Mouse (Mus musculus): Measurements from ENCODE around the gene Tmem108. TPM values are rescaled to one million over a fixed set of nuclear protein-coding genes. Genes with fewer than 3 reads are reported as not detected.

The Tmem108 gene
- polyA plus RNA-seq, 1 experiment, result not detected

DNA sequence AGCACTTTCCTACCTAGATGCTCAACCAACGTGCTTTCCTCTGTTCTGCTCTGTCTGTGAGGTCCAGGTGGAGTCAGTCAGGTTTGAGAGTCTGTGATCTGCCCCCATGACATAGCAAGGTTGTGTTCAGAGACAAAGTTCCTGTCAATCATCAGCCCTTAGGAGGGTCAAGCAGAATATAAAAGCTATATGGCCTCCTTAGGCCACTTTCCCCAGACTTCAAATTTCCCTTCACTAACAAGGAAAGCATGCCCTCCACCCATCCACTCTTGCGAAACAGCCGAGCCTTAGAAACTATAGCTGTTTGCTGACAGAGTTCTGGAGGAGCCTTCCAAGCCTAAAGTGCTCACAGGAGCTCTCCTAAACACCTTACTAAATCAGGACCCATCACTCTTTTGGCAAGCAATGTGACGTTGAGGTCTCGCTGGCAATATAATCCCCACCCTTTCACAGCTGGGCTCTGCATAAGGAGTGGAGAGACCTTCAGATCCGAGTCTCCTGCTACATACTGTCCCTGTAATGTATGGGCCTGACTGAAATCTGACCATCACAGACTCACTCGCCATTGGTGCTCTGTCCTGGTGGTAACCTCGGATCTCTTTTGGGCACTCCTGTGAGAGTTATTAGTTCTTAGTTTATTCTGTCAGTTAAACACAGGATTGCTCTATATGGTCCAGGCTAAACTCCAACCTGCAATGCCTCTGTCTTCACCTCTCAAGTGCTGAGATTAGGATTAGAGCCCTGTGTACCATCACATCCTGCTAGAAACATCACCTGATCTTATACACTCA lies 54.4 kb downstream of the Tmem108 start:
- Histone ChIP-seq H3K27ac (replicated peaks; ENCODE audit: low read depth, low read length) (no peak overlapping the region), H3K4me1 (ENCODE audit: control insufficient read depth, insufficient read depth, insufficient read length, low read length) (no peaks in the 10 kb centered on the region), H3K4me3 (ENCODE audit: insufficient read depth, low read depth, low read length) (no peak overlapping the region)

DNA sequence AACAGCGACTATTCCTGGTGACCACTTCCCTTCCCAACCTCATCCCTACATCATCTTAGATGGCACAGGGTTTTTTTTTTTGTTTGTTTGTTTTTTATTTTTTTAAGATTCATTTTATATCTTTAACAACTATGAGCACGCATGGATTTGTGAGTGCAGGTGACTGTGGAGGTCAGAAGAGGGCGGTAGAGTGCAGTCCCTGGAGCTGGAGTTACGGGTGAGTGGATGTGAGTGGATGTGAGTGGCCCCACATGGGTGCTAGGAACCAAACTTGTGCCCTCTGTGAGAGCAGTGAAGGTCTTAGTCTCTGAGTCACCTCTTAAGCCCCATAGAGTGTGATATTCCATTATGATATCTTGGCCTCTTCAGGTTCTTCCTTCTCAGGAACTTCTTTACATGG lies 55.9 kb downstream of the Tmem108 start:
- Histone ChIP-seq H3K4me3 (ENCODE audit: insufficient read depth, low read depth, low read length) (no peak overlapping the region), H3K27ac (replicated peaks; ENCODE audit: low read depth, low read length) (no peak overlapping the region), H3K4me1 (ENCODE audit: control insufficient read depth, insufficient read depth, insufficient read length, low read length) (no peaks in the 10 kb centered on the region)

DNA sequence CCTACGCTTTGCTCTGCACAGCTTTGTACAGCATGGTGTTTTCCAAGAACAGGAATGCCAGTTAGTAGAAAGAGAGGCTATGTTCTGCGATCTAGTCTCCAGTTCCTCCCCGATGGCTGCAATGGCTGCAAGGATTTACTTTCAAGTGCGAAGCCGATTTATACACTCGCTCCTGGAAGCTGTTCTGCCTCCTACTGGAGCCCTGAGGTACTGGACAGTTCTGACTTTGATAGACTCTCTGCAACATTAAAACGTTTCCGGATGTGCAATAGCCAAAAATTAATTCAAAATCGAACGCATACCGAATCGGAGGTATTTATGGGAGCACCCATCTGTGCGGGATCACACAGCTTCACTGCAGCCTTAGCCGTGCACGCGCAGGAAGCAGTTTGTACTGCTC lies 58.6 kb downstream of the Tmem108 start:
- no peak overlapping the region for H3K27ac ChIP-seq (replicated peaks; ENCODE audit: low read depth, low read length)
- H3K4me1 ChIP-seq (ENCODE audit: control insufficient read depth, insufficient read depth, insufficient read length, low read length), result no peaks in the 10 kb centered on the region

DNA sequence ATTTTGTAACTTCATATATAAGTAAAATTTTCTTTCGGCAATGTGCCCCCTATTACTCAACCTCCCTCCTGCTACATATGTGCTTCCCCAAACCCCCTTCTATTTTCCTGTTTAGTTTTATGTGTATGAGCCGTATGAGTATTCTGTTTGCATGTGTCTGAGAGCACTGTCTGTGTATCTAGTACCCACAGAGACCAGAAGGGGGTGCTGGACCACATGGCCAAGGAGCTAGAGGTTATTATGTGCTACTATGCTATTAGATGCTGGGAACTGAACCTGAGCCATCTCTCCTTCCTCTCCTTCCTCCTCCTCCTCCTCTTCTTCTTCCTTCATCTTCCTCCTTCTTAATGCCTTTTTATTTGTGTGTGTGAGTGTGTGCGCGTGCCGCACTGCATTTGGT lies 59.2 kb downstream of the Tmem108 start:
- no peak overlapping the region for H3K27ac ChIP-seq (replicated peaks; ENCODE audit: low read depth, low read length)
- no peak overlapping the region for H3K4me3 ChIP-seq (ENCODE audit: insufficient read depth, low read depth, low read length)
- no peaks in the 10 kb centered on the region for H3K4me1 ChIP-seq (ENCODE audit: control insufficient read depth, insufficient read depth, insufficient read length, low read length)

More for the DNA sequence above, 58.6 kb downstream of the Tmem108 start:
- H3K4me3 ChIP-seq (ENCODE audit: insufficient read depth, low read depth, low read length), result no peak overlapping the region

DNA sequence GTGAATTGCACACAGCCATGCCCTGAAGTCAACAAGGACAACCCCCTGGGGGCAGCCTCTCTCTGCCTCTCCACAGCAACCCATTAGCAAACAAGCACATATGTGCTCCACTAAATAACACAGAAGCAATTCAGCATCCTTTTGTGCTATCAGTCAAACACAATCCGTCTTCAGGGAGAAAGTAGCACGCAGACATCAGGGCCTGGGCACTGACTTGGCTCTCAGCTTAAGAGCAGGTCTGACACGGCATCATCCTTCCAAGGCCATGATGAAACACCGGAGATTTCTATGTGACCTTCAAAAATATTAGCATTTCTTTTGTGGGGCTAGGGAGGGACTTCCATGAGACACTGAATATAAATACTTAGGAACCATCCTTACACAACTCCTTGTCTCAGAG lies 60.2 kb downstream of the Tmem108 start:
- no peaks in the 10 kb centered on the region for H3K4me1 ChIP-seq (ENCODE audit: control insufficient read depth, insufficient read depth, insufficient read length, low read length)
- no peak overlapping the region for H3K27ac ChIP-seq (replicated peaks; ENCODE audit: low read depth, low read length)
- H3K4me3 ChIP-seq (ENCODE audit: insufficient read depth, low read depth, low read length), result no peak overlapping the region

DNA sequence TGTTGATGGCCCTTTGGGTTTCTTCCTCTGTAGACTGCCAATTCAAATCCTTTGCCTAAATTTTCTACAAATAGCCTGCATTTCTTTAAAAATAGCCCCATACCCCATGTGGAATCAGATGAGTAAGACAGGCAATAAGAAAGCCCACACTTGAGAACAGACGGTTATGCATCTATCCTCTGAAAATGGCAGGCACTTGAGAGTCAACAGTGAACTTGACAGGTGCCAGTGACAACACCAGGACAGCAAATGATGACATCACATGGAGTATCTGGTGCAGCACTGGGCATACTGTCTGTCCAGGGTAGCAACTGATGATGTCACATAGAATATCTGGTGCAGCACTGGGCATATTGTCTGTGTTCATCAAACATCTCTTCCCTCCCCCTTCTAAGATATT lies 61.4 kb downstream of the Tmem108 start:
- no peak overlapping the region for H3K4me3 ChIP-seq (ENCODE audit: insufficient read depth, low read depth, low read length)
- H3K4me1 ChIP-seq (ENCODE audit: control insufficient read depth, insufficient read depth, insufficient read length, low read length), result no peaks in the 10 kb centered on the region
- no peak overlapping the region for H3K27ac ChIP-seq (replicated peaks; ENCODE audit: low read depth, low read length)

DNA sequence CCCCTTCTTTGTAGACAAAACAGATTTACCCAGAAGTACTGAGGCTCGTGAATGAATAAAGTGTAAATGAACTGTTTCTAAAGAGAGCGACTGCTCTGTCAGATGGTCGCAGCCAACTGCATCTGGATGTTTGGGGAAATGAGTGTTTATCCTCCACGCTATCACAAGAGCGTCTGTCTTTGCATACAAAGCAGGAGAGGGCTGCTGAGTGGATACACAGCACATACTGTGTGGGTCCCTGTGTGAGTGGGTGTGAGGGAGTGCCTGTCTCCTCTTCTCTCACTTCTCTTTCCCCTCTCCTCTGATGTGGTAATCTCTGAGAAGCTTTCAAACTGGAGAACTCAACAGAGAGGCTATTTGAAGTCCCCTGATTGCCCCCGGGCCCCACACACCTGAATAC lies 64.7 kb downstream of the Tmem108 start:
- no peak overlapping the region for H3K27ac ChIP-seq (replicated peaks; ENCODE audit: low read depth, low read length)
- no peaks in the 10 kb centered on the region for H3K4me1 ChIP-seq (ENCODE audit: control insufficient read depth, insufficient read depth, insufficient read length, low read length)

DNA sequence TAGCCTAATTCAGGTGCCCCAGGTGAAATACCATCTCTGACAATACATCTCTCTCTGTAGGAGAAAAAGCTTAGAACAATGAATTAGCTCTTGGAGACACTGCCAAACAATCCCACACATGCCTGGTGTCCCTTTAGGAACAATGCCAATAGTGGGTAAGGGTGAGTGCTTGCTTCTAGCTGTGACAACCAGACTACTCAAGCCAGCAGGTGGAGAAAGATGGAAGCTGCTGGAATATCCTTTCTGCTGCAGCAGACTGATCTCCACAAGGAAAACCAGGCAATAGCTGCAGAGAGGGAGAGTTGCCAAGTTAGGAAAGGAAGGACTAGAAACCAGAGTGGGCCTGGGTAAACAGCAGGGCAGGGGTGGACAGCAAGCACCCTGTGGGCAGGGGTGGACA lies 67.8 kb downstream of the Tmem108 start:
- H3K27ac ChIP-seq (replicated peaks; ENCODE audit: low read depth, low read length), result no peak overlapping the region
- H3K4me3 ChIP-seq (ENCODE audit: insufficient read depth, low read depth, low read length), result no peak overlapping the region
- H3K4me1 ChIP-seq (ENCODE audit: control insufficient read depth, insufficient read depth, insufficient read length, low read length), result no peaks in the 10 kb centered on the region

More for the DNA sequence above, 64.7 kb downstream of the Tmem108 start:
- H3K4me3 ChIP-seq (ENCODE audit: insufficient read depth, low read depth, low read length), result no peak overlapping the region

DNA sequence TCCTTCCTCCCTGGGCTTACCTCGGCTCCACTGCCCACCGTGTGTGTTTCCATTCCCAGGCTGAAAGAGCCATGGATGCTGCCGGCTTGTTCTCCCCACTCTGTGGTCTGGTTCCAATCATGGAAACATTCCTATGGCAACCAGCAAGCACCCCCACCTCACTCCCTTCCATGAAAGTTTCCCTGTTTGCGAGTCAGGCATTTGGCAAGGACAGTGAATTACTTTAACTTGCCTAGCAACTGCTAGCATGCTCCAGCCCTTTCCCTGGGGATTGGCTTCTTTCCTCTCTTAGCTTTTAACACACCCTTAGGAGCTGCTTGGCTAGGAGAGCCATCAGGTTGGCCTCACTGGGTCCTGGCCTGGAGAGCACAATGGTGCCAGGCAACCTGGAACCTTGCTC lies 68.9 kb downstream of the Tmem108 start:
- no peak overlapping the region for H3K27ac ChIP-seq (replicated peaks; ENCODE audit: low read depth, low read length)
- no peaks in the 10 kb centered on the region for H3K4me1 ChIP-seq (ENCODE audit: control insufficient read depth, insufficient read depth, insufficient read length, low read length)
- no peak overlapping the region for H3K4me3 ChIP-seq (ENCODE audit: insufficient read depth, low read depth, low read length)

DNA sequence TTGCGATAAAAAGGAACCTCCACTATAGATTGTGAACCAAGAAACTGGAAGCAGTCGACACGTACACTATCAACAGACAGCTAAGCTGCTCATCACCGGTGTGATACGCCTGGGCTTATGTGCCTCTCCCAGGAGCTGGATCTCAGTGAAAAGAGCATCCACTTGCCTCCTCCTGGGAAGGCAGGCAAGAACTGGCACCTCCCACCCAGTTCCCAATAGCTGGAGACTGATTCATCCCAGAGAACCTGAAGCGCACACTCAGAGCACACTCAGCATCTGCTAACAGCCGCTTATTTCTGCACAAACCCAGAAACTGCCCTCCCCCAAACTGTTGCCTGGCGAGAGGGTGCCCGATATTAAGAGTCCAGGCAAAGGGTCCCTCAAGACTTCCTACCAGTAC lies 69.8 kb downstream of the Tmem108 start:
- Histone ChIP-seq H3K4me1 (ENCODE audit: control insufficient read depth, insufficient read depth, insufficient read length, low read length) (no peaks in the 10 kb centered on the region), H3K27ac (replicated peaks; ENCODE audit: low read depth, low read length) (no peak overlapping the region), H3K4me3 (ENCODE audit: insufficient read depth, low read depth, low read length) (no peak overlapping the region)

DNA sequence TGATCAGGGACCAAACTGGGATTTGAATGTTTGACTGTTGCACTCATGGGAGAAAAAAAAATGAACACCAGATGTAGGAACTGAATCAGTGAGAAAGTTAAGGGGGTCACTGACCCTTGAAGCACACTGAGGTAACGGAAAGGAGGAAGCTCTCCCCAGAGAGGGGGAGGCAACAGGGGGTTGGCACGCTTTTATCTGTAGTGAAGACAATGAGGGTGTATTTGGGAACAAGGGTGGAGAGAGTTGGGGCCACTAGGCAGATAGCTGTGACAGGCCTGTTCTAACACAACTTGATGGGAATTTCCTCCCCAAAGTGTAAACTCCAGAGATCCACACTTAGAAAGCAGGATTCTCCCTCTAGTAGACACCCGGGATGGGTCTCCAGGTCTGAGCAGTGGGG lies 71.2 kb downstream of the Tmem108 start:
- Histone ChIP-seq H3K4me3 (ENCODE audit: insufficient read depth, low read depth, low read length) (no peak overlapping the region), H3K27ac (replicated peaks; ENCODE audit: low read depth, low read length) (no peak overlapping the region), H3K4me1 (ENCODE audit: control insufficient read depth, insufficient read depth, insufficient read length, low read length) (no peaks in the 10 kb centered on the region)

DNA sequence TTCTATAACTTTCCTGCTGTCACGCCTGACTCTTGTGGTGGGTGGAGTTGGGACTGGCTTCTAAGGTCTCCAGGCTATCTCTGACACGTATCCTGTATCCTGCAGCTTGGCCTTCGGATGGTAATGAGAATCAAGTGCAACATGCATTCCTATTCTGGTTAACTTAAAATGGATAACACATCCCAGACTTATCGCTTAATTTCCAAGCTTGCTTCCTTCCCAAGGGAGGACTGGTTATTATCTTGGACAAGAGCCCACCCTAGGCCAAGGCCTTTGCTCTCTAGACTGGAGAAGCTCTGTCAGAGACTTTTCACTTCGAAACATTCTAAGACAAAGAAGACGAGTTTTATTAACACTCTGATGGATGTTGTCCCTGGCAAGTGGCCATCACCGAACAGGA lies 71.9 kb downstream of the Tmem108 start:
- Histone ChIP-seq H3K4me3 (ENCODE audit: insufficient read depth, low read depth, low read length) (no peak overlapping the region), H3K4me1 (ENCODE audit: control insufficient read depth, insufficient read depth, insufficient read length, low read length) (no peaks in the 10 kb centered on the region), H3K27ac (replicated peaks; ENCODE audit: low read depth, low read length) (no peak overlapping the region)

DNA sequence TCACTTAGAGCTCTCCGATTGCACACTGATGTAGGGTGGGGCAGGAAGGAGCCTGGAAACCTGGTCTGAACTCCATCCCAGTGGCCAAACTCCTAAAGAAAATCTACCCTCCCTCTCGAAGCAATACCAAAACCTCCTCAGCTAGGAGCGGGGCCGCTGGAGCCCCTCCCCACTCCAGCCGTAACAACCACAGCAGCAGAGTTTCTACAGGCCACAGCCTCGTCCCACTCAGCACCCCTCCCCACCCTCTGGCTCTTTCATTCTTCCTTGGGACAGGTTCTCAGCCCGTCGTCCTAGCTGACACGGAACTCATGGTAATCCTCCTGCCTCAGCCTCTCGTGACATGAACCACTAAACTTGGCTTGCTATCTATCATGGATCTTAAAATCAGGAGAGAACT lies 72.6 kb downstream of the Tmem108 start:
- Histone ChIP-seq H3K4me1 (ENCODE audit: control insufficient read depth, insufficient read depth, insufficient read length, low read length) (no peaks in the 10 kb centered on the region), H3K27ac (replicated peaks; ENCODE audit: low read depth, low read length) (no peak overlapping the region), H3K4me3 (ENCODE audit: insufficient read depth, low read depth, low read length) (no peak overlapping the region)

DNA sequence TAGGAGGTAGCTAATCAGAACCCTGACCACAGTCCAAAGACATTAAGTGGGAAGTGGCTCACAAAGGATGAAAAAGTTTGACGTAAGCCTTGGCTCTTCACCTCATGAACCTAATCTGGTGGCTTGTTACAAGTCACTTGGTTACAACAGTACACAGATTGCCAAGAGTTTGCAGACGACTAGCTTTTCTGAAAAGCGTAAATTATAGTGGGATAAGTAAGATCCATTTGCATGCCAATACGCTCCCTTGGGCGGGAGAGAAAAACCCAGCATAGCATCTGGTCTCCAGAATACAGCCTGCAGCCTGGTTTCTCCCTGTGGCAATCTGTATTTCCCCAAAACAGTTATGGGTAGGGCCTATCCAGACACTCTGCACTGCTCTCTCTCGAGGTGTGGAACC lies 74.5 kb downstream of the Tmem108 start:
- H3K4me1 ChIP-seq (ENCODE audit: control insufficient read depth, insufficient read depth, insufficient read length, low read length), result no peaks in the 10 kb centered on the region
- no peak overlapping the region for H3K27ac ChIP-seq (replicated peaks; ENCODE audit: low read depth, low read length)
- H3K4me3 ChIP-seq (ENCODE audit: insufficient read depth, low read depth, low read length), result no peak overlapping the region

DNA sequence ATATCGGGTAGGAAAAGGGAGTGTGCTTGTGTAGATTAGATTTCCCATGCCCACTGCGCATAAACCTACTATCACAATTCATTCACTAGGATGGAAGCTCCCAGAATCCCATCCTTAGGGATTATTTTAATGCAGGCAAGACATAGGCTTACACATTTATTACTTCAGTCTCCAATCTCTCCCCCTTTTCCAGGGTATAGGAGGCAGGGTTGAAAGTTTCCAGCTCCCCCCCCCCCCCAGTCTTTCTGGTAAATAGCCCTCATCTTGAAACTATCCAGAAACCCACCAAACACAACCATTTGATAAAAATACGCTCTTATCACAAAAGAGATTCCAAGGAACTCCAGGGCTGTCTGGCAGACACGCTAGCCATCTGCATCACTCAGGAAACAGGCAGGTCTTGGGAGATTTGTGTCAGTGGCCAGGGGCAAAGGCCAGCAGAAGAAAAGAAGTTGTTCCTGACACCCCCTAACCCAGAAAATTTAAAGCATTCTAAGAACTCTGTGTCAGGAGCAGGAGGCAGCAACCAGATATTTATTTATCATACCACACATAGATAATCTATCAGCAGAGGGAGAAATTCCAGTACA lies 79.8 kb downstream of the Tmem108 start:
- no peaks in the 10 kb centered on the region for H3K4me1 ChIP-seq (ENCODE audit: control insufficient read depth, insufficient read depth, insufficient read length, low read length)
- no peak overlapping the region for H3K4me3 ChIP-seq (ENCODE audit: insufficient read depth, low read depth, low read length)

DNA sequence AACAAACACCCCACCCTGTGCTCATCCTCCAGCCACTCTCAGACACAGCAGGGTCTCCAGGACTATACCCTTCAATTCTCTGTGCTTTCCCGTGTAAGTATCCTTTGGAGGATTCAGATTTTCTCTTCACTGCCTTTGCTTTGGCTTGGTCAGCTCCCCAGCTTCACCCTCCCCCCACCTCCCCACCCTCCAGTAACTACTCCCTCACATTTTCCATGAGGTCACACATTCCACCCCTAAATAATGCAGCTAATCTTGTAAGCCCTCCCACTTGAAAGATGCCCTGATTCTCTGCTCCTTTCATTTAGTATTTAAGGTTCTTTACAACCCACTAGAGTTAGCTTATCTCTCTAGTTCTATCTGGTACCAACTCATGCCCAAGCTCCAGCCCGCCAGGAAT lies 82.4 kb downstream of the Tmem108 start:
- Histone ChIP-seq H3K4me1 (ENCODE audit: control insufficient read depth, insufficient read depth, insufficient read length, low read length) (no peaks in the 10 kb centered on the region), H3K27ac (replicated peaks; ENCODE audit: low read depth, low read length) (no peak overlapping the region), H3K4me3 (ENCODE audit: insufficient read depth, low read depth, low read length) (no peak overlapping the region)

More for the DNA sequence above, 79.8 kb downstream of the Tmem108 start:
- H3K27ac ChIP-seq (replicated peaks; ENCODE audit: low read depth, low read length), result no peak overlapping the region
